Comparison of ENCODE assay signal across 17 mouse cellular contexts in the genomic region with DNA sequence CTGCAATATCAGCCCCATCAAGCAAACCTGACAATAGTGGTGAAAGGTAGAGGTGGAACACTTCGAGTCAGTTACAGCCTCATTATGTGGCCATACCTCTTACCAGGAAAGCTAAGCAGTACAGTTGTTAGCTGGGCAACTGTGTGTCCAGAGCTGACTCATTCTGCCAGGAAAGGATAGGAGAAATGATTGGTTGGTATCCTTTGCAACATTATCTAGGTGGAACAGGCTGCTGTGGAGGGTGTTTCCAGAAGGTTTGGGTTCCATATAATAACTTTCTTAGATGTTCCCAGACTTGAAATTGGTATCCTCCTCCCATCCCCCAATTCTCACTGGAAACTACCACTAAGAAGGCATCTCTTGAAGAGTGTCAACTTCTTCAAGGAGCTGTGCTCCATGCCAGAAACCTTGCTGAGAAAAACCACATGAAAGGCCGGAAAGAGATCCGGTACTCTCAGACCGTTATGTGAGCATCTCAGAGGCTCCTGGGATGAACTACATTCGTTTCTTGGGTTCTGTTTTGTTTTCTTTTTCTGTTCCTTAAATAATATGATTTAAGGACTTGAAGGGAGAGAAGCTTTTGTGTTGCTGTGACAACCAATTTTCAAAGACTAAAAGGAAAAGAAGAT. TPM values are rescaled to one million over a fixed set of nuclear protein-coding genes. Genes with fewer than 3 reads are reported as not detected.
DNase-seq lines count a peak whose midpoint lies in the region; ATAC-seq and TF ChIP-seq lines count a peak whose summit lies in the region.
"Had no signal": no experiment of that assay in that cellular context is flagged by ENCODE, and none has a peak within 500 bp of the region (broad histone marks: within the 10 kb centered on the region; RNA-seq: fewer than 3 reads in every experiment).

No protein-coding gene starts in this region.

- DNase-seq in CH12.LX (ENCODE audit: extremely low read depth) = no peak
- DNase-seq in c-Kit-negative CD71-positive TER-119-positive erythroid progenitor cells, embryonic 14.5 days (ENCODE audit: low read depth, low spot score) = peak; percentile 42
- DNase-seq in liver, embryonic 14.5 days (ENCODE audit: low read depth in 3 of 3, low spot score in 3 of 3) = peak; percentile 36 to 48 (median 41)
- peak; percentile 71 for DNase-seq in thymus, postnatal 25 days
- no peak for DNase-seq in left cerebral cortex, postnatal 25 days (ENCODE audit: low spot score in 2 of 2)
- no peak for DNase-seq in limb, embryonic 10.5 days (ENCODE audit: low spot score)
- no peak for DNase-seq in retina, embryonic 14.5 days (ENCODE audit: low spot score)
- DNase-seq: adrenal gland, postnatal 10 days; cerebellum, postnatal 10 days; embryo, embryonic 11 days; kidney, adult 18-20 months; kidney, postnatal 36 days; right cerebral cortex, postnatal 4 days had no signal

- no peak overlapping the region for H3K27ac ChIP-seq in CH12.LX (ENCODE audit: insufficient read depth, low read depth)
- H3K27ac ChIP-seq in liver, embryonic 14.5 days = peak overlapping the region; percentile 62
- no peak overlapping the region for H3K27ac ChIP-seq in limb, embryonic 10.5 days
- H3K27ac ChIP-seq: forebrain, embryonic 13.5 days; hindbrain, embryonic 12.5 days; lung, embryonic 15.5 days had no signal

- H3K4me3 ChIP-seq in CH12.LX (replicated peaks in 1 of 3; ENCODE audit: low read depth in 2 of 3, low read length in 2 of 3, poor library complexity in 1 of 3) = no peak overlapping the region
- H3K4me3 ChIP-seq in liver, embryonic 14.5 days (ENCODE audit: insufficient read depth in 1 of 2, low read depth in 2 of 2, low read length in 2 of 2) = no peak overlapping the region
- no peak overlapping the region for H3K4me3 ChIP-seq in limb, embryonic 10.5 days
- H3K4me3 ChIP-seq: forebrain, embryonic 13.5 days; hindbrain, embryonic 12.5 days; lung, embryonic 15.5 days had no signal

- H3K4me1 ChIP-seq in CH12.LX (ENCODE audit: control insufficient read depth in 1 of 2, insufficient read depth in 2 of 2) = peaks cover 6 to 49% of the 10 kb centered on the region in 2 experiments
- peaks cover 7 to 13% of the 10 kb centered on the region in 2 experiments for H3K4me1 ChIP-seq in liver, embryonic 14.5 days (replicated peaks; ENCODE audit: control insufficient read depth in 2 of 2, insufficient read depth in 2 of 2, low read length in 1 of 2)
- no peaks in the 10 kb centered on the region for H3K4me1 ChIP-seq in limb, embryonic 10.5 days
- H3K4me1 ChIP-seq: forebrain, embryonic 13.5 days; hindbrain, embryonic 12.5 days; lung, embryonic 15.5 days had no signal

- 57% methylated on average over 5 of the region's 5 CpGs for WGBS in liver, embryonic 14.5 days (ENCODE audit: insufficient replicate concordance)
- 88% methylated on average over 5 of the region's 5 CpGs for WGBS in limb, embryonic 10.5 days

- no peak for TF ChIP-seq POLR2A in CH12.LX (IDR thresholded peaks at IDR 0.05; ENCODE audit: low read depth, low read length)

- in situ Hi-C loops in CH12.LX (cut with MboI; ENCODE audit: low pct_ligation_motif_present, low pct_unique_long_range_greater_than_20kb, low sequenced_read_pairs) = no loop called here

- intact Hi-C loops in left cerebral cortex, postnatal 25 days (cut with DNase I) = no loop called here

- no peak for TF ChIP-seq EP300 in CH12.LX (IDR thresholded peaks at IDR 0.05; ENCODE audit: low read length)
- TF ChIP-seq EP300 in liver, embryonic 14.5 days (IDR thresholded peaks at IDR 0.05; ENCODE audit: low read depth) = peak; percentile 51; the same call in 1 of the 2 replicates

- ATAC-seq in liver, embryonic 14.5 days (ENCODE audit: insufficient read depth) = peak; percentile 94
- ATAC-seq: forebrain, embryonic 13.5 days had no signal

- no peak overlapping the region for H3K4me2 ChIP-seq in CH12.LX (ENCODE audit: insufficient read depth, low read depth, poor library complexity, severe bottlenecking)
- H3K4me2 ChIP-seq in liver, embryonic 14.5 days (ENCODE audit: low read depth) = peak overlapping the region; percentile 45
- H3K4me2 ChIP-seq: forebrain, embryonic 13.5 days; hindbrain, embryonic 12.5 days; lung, embryonic 15.5 days had no signal

- H3K27me3 ChIP-seq in CH12.LX (replicated peaks) = no peaks in the 10 kb centered on the region
- H3K27me3 ChIP-seq in liver, embryonic 14.5 days (ENCODE audit: control insufficient read depth, insufficient read depth, low read length) = no peaks in the 10 kb centered on the region
- no peaks in the 10 kb centered on the region for H3K27me3 ChIP-seq in limb, embryonic 10.5 days (ENCODE audit: low read depth, poor library complexity, severe bottlenecking)
- H3K27me3 ChIP-seq: forebrain, embryonic 13.5 days; hindbrain, embryonic 12.5 days; lung, embryonic 15.5 days had no signal

- no peak overlapping the region for H3K9ac ChIP-seq in CH12.LX (ENCODE audit: insufficient read depth, low read depth)
- H3K9ac ChIP-seq in liver, embryonic 14.5 days (replicated peaks) = no peak overlapping the region
- H3K9ac ChIP-seq: forebrain, embryonic 13.5 days; hindbrain, embryonic 12.5 days; lung, embryonic 15.5 days had no signal

- no peaks in the 10 kb centered on the region for H3K9me3 ChIP-seq in CH12.LX (replicated peaks; ENCODE audit: low read length)
- H3K9me3 ChIP-seq in liver, embryonic 14.5 days (ENCODE audit: control insufficient read depth, low read length) = no peaks in the 10 kb centered on the region
- H3K9me3 ChIP-seq in limb, embryonic 10.5 days (replicated peaks) = no peaks in the 10 kb centered on the region
- H3K9me3 ChIP-seq: forebrain, embryonic 13.5 days; hindbrain, embryonic 12.5 days; lung, embryonic 15.5 days had no signal

- TF ChIP-seq RAD21 in CH12.LX (IDR thresholded peaks at IDR 0.05; ENCODE audit: low read depth, low read length) = no peak

- H3K36me3 ChIP-seq in CH12.LX (replicated peaks in 1 of 2; ENCODE audit: control insufficient read depth in 1 of 2, insufficient read depth in 1 of 2, low read length in 1 of 2) = no peaks in the 10 kb centered on the region
- H3K36me3 ChIP-seq in liver, embryonic 14.5 days (replicated peaks; ENCODE audit: control insufficient read depth, insufficient read depth, low read depth) = no peaks in the 10 kb centered on the region
- H3K36me3 ChIP-seq in limb, embryonic 10.5 days = no peaks in the 10 kb centered on the region
- H3K36me3 ChIP-seq: hindbrain, embryonic 12.5 days; lung, embryonic 15.5 days had no signal

- dilution Hi-C loops in CH12.LX (cut with MboI; ENCODE audit: extremely low pct_ligation_motif_present, extremely low pct_unique_long_range_greater_than_20kb, low sequenced_read_pairs) = no loop called here

- no peaks in the 10 kb centered on the region for H3K79me2 ChIP-seq in CH12.LX (replicated peaks; ENCODE audit: control insufficient read depth, extremely low read depth, insufficient read depth, poor library complexity, severe bottlenecking)

- no peak for TF ChIP-seq CTCF in CH12.LX (conservative IDR thresholded peaks at IDR 0.05 in 1 of 2, IDR thresholded peaks at IDR 0.05 in 1 of 2; ENCODE audit: low read depth in 2 of 2, low read length in 2 of 2)
- TF ChIP-seq CTCF in liver, embryonic 14.5 days (IDR thresholded peaks at IDR 0.05; ENCODE audit: low read depth) = no peak

TF ChIP-seq in CH12.LX, 34 proteins besides CTCF, POLR2A, EP300 and RAD21:
- TF ChIP-seq KAT2A (IDR thresholded peaks at IDR 0.05; ENCODE audit: insufficient replicate concordance, low read length) (no peak), MAZ (IDR thresholded peaks at IDR 0.05; ENCODE audit: low read depth, low read length) (no peak), IRF4 (IDR thresholded peaks at IDR 0.05; ENCODE audit: low read depth, low read length) (no peak), ZKSCAN1 (IDR thresholded peaks at IDR 0.05; ENCODE audit: borderline replicate concordance, low read depth, low read length) (no peak), ETS1 (conservative IDR thresholded peaks at IDR 0.05; ENCODE audit: low read depth, low read length) (no peak), CHD2 (IDR thresholded peaks at IDR 0.05; ENCODE audit: low read length) (peak; percentile 12; the same call in 1 of the 2 replicates)
TF ChIP-seq in CH12.LX: peak in this region for 1.

RNA-seq across cellular contexts. Expression of gene Slamf1, which starts 15.5 kb away (rescaled TPM):
- total RNA-seq in CH12.LX (2012; rRNA removed) (0.34 and 0.38 TPM in 2 replicates), CH12.LX (2014; rRNA removed) (0.72 and 0.81 TPM in 2 replicates)
- 0.78 and 0.80 TPM in 2 replicates for polyA plus RNA-seq in CH12.LX (2012; ENCODE audit: insufficient read length, low read depth)
- 1.0 and 1.5 TPM in 2 replicates for polyA plus RNA-seq in liver, embryonic 14.5 days (2012; rRNA removed)
- 2.1 and 2.8 TPM in 2 replicates for polyA plus RNA-seq in liver, embryonic 14.5 days (2014; fragmentation: Nextera tagmentation; extraction: Ambion mirVana)
- total RNA-seq in left cerebral cortex, postnatal 25 days (2021) = under 1 TPM; 0.39 to 0.64 TPM
- polyA plus RNA-seq in limb, embryonic 10.5 days (2016; fragmentation: Nextera tagmentation; extraction: Ambion mirVana) = 0.19 and 0.29 TPM in 2 replicates
- total RNA-seq: granulocyte monocyte progenitor cell, adult 5-6 weeks had no signal

RNA-seq across cellular contexts. Expression of gene Cd84, which starts 57.1 kb away (rescaled TPM):
- 12.4 and 12.7 TPM in 2 replicates for total RNA-seq in CH12.LX (2012; rRNA removed)
- total RNA-seq in CH12.LX (2014; rRNA removed) = 24.3 and 31.8 TPM in 2 replicates
- polyA plus RNA-seq in CH12.LX (2012; ENCODE audit: insufficient read length, low read depth) = 17.4 and 18.1 TPM in 2 replicates
- polyA plus RNA-seq in liver, embryonic 14.5 days (2012; rRNA removed) = 1.8 and 3.6 TPM in 2 replicates
- 4.7 and 6.0 TPM in 2 replicates for polyA plus RNA-seq in liver, embryonic 14.5 days (2014; fragmentation: Nextera tagmentation; extraction: Ambion mirVana)
- total RNA-seq in left cerebral cortex, postnatal 25 days (2021) = 1 to 10 TPM; 1.4 to 2.1 TPM
- polyA plus RNA-seq in limb, embryonic 10.5 days (2016; fragmentation: Nextera tagmentation; extraction: Ambion mirVana) = 0.23 and 0.44 TPM in 2 replicates

Comparison
In these comparisons a context has a peak if more than half of its experiments do, and no peak if none do; other contexts are left out.
1. DNase-seq: peak in c-Kit-negative CD71-positive TER-119-positive erythroid progenitor cells, embryonic 14.5 days (single experiment), liver, embryonic 14.5 days (3 of 3) and thymus, postnatal 25 days (single experiment); none in CH12.LX (single experiment), left cerebral cortex, postnatal 25 days (0 of 2), limb, embryonic 10.5 days (single experiment) and retina, embryonic 14.5 days (single experiment).